Mouse (Mus musculus) cortical plate, adult 2 months (tissue): ENCODE data around the gene Pin1.

Experiments
- CTCF ChIP-seq: fragments of 200-500 bp; IDR thresholded peaks from 2 replicates; pipeline ENCODE4 v1.5.1; 2011; ENCODE audit warnings: mild to moderate bottlenecking, control low read depth, low read length; ENCODE audit not compliant: insufficient read depth; ENCODE audit errors: extremely low read depth
- POLR2A ChIP-seq: fragments of 200-500 bp; IDR thresholded peaks from 2 replicates; pipeline ENCODE4 v1.6.1; 2011; ENCODE audit warnings: mild to moderate bottlenecking, low read length, control low read depth; ENCODE audit not compliant: insufficient read depth; ENCODE audit errors: extremely low read depth

- TF ChIP-seq CTCF (no peak), POLR2A (peak; percentile 26; the same call in 1 of the 2 replicates)
These were observed 14.0 kb downstream of the Pin1 start for GRCm38 (mm10) chr9:20665925-20666324.
